Mouse (Mus musculus) gastrocnemius, postnatal 10 days (tissue): Measurements from ENCODE around the gene Lypd1. TPM values are rescaled to one million over a fixed set of nuclear protein-coding genes. Genes with fewer than 3 reads are reported as not detected.

Experiments used
- total RNA-seq, 2 experiments: library from RNA; stranded (reverse); gene quantifications; 2 replicates each; pipeline ENCODE4 v1.2.3; 2021

The Lypd1 gene
- total RNA-seq, 2 experiments from 2014 or later, result 0.28 to 0.41 TPM

Other genes with a start within 250 kb of the Lypd1 start
- under 1 TPM; 0.14 to 0.34 TPM for gene Gpr39, start 236.1 kb downstream of the Lypd1 start, total RNA-seq